Mouse (Mus musculus) CH12F3 (cell line): Measurements from ENCODE around the gene Nes.

ENCODE experiments used
- in situ Hi-C: fragments of 300-500 bp; cut with MboI; formaldehyde crosslinking; loops from 2 replicates; pipeline ENCODE4 v1.14.3; 2020; ENCODE audit warnings: low sequenced_read_pairs

The Nes gene

GRCm38 (mm10) chr3:87970939-87971488, at the start of gene Nes:
Gene Nes (plus strand): TSS chr3:87971078.
- in situ Hi-C loops = no loop called here

GRCm38 (mm10) chr3:87924996-87925395, 45.9 kb upstream of the Nes start:
- in situ Hi-C loops = no loop called here

DNA sequence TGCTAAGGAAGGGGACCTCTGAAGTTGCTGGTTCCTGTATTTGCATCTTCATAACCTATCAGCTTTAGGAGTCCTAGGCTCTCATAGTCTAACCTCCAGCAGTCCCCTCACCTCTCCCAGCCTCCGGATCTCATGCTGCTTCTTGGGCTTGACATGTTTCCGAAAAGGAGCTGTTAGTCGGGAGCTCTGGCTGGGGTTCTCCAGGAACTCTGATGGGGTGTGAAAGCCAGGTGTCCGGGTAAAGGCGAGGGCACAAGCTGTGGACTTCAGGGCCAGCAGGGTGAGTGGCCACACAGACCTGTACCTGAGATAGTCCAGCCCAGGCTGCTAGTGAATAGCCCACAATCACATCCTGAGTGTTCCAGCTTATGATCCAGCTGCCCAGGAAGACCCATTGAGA, 43.4 kb upstream of the Nes start:
- in situ Hi-C loops = no loop called here

DNA sequence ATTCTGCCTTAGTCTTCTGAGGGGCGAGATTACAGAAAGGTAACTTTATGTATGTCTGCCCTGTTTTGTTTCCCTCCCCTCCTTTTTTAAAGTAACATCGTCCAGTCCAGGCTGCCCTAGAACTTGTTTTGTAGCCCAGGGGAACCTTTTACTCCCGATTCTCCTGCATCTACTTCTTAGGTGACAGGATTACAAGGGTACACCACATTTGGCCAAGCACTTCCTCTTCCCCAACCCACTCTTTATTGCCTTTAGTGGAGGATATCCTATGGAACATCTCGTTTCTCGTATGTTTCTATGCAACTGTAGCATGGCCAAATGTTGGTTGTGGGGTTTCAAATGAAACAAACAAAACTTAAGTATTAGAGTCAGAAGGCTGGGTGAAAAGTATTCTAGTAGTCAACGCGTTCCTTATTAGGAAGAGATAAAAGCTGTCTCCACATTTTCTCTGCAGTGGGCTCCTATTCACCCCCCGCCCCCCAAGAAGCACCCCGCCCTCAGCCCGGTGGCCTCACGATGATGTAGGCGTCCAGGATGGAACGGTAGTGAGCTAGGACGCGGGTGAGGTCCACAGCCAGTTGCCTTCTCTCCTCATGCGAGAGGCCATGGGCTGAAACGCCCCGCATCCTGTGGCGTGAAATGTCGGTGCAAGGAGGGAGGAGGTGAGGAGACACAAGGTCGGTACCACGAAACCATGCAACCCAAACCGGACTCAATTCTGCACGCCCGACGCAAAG, 41.4 kb upstream of the Nes start:
- in situ Hi-C loops = no loop called here

- in situ Hi-C loops = no loop called here
These were observed 40.6 kb upstream of the Nes start, which contains the start of the genes Isg20l2 and Rrnad1 for GRCm38 (mm10) chr3:87930078-87930795. Gene Isg20l2 (plus strand): TSS chr3:87930314. Gene Rrnad1 (minus strand): TSS chr3:87930717.

- in situ Hi-C loops = no loop called here
These were observed 36.9 kb upstream of the Nes start for GRCm38 (mm10) chr3:87934026-87934425.

DNA sequence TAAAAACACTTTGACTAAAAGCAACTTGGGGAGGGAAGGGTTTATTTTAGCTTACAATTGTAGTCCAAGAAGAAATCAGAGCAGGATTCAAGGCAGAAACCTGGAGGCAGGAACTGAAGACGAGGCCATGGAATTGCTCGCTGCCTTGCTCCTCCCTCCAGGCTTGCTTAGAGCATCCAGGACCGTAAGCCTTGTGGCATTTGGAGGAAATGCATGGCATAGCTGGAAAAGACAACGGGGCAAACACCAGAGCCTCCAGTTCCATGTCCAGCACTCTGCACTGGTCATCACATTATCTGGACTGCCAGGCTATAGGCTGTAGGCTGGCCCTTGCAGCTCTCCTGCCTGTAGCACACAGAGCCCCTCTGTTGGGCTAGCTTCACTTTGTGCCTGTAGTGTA, 36.4 kb upstream of the Nes start:
- in situ Hi-C loops = no loop called here

- in situ Hi-C loops = no loop called here
These were observed 35.7 kb upstream of the Nes start for GRCm38 (mm10) chr3:87935201-87935600.

GRCm38 (mm10) chr3:87935776-87936175, 35.1 kb upstream of the Nes start:
- in situ Hi-C loops = no loop called here

GRCm38 (mm10) chr3:87940611-87941010, 30.3 kb upstream of the Nes start:
- in situ Hi-C loops = no loop called here

GRCm38 (mm10) chr3:87942471-87942870, 28.4 kb upstream of the Nes start:
- in situ Hi-C loops = no loop called here

DNA sequence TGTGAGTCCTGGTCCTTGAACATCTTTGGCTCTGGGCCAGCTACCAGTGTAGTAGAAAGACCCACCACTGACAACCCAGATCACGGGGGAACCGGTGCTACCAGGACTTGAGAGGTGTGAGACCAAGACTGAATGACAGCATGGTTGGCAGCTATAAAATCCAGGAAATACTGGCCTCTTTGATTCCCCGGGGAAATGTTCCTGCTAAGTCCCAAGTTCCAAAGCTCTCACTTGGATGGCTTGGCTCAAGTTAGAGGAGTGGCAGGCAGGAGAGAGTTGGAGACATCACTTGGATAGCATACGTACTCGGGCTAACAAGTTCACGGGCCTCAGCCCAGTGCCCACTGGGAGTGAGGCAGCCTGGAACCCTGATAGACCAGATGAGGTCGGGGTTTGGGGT, 27.3 kb upstream of the Nes start:
- in situ Hi-C loops = no loop called here

DNA sequence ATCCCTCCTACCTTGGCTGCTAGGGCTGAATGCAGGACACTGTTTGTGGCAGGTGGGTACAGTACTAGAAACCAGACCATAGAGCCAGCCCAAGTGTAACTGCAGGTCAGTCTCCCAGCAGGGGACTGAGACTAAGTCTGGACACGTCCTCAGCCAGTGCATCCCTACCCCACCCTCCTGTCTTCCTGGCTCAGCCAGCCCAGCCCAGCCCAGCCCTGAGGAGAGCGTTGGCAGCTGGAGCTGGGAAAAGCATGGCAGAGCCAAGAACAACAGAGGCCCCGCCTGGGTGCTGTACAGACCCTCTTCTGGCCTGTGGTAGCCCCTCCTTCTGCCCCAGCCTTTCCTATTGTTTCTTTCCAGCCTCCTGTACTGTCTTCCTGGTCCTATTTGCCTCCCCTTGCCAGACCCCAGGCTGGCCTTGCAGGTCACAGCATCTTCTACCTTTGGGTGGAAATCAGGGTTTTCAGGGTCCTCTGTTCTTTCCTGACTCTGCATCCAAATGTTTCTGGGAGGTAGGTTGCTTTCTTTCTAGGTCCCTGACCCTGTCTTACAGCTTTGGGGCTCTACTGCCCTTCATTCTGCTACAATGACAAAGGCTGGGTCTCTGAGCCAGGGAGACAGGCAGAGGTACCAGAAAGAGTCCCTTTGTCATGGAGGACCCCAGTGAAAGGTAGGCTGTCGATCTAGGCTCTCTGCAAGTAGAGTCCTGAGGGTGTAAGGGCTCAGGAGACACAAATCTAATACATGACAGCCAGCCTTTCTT, 25.9 kb upstream of the Nes start:
- in situ Hi-C loops = no loop called here

DNA sequence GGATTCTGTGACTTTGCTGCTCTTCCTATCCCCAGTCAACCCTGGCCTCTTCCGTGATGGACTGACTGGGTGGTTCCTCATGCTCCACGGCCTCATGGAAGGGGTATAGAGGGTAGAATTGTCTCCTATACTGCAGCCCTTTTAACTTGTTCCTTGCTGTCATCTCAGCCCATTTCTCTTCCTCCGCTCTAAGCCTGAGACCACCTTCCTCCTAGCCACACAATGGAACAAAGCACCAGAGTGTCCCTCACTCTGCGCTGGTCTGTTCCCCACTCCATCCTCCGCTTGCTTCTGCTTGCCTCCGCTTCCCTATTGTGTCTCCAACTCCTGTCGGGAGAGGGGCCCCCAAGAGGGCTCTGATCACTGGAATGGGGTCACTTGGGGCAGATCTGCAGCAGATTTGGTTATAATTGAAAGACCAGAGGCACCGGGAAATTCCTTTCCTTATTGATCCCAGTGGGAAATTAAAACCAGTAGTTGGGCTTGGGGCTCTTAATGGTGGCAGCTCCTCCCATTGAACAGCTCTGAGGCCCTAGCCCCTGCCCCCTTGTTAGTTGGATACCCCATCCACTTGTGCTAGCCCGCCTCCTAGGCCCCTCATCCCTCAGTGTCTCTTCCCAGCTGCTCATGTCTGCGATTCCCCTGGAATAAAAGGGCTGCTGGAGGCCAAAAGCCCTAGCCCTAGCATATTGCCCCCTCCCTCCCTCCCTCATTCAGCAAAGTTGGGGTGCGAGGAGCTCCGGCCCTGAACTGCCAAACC, 24.9 kb upstream of the Nes start:
- in situ Hi-C loops = no loop called here

GRCm38 (mm10) chr3:87946541-87946860, 24.4 kb upstream of the Nes start:
- in situ Hi-C loops = no loop called here

- in situ Hi-C loops = no loop called here
These were observed 23.6 kb upstream of the Nes start for GRCm38 (mm10) chr3:87947056-87947810.

DNA sequence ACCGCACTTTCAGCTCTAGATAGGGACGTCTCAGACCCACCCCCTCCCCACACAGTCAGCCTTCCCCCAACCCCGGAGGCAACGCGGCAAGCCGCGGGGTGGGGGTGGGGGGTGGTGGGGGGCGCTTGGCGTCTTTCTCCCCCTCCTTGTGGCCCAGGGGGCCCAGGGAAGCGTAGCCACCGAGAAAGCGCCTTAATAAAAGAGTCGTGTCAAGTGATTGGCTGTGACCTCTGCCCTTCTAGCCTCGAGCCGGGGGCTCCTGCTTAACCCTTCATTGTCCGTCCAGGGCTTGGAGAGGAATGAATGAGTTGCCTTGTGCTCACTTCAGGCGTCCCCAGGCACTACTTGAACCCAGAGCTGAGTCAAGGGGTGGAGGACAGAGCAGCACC, 23.1 kb upstream of the Nes start:
- in situ Hi-C loops = no loop called here

- in situ Hi-C loops = no loop called here
These were observed 22.3 kb upstream of the Nes start, which contains the start of gene Crabp2 for GRCm38 (mm10) chr3:87948378-87949265. Gene Crabp2 (plus strand): TSS chr3:87948666.
